Mouse (Mus musculus): Measurements from ENCODE around the gene Iqcg. TPM values are rescaled to one million over a fixed set of nuclear protein-coding genes. Genes with fewer than 3 reads are reported as not detected.

Gene Iqcg
- polyA plus RNA-seq, 1 experiment = 1.7 TPM

DNA sequence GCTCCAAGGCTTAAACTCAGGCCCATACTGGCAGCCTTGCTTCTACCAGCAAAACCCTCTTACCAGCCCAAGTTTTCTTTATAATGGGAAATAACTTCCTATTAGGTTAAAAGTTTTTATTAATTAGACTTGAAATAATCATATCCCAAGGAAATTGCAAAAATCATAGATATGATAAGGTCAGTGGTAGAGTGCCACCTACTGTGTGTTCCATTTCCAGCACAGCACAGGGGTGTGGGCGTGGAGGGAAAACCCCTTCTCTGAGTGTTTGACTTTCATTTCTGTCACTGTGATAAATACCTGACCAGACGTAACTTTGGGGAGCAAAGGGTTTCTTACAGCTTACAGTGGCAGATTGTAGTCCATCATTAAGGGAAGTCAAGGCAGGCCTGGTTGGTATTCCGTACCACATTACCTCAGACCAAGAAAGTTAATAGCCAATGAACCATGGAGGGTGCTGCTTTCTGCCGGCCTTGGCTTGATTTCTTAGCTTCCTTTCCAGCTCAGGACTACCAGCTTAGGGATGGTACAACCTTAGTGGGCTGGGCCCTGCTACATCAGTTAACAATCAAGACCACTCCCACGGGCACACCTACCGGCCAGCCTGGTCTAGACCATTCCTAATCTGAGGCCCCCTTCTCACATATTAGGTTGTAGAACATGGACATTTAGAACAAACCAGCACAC lies 17.0 kb upstream of the Iqcg start:
- DNase-seq = no peak
- TF ChIP-seq POLR2A (IDR thresholded peaks at IDR 0.05; ENCODE audit: borderline replicate concordance, insufficient read depth, low read length) = no peak
- TF ChIP-seq CTCF (IDR thresholded peaks at IDR 0.05; ENCODE audit: borderline replicate concordance, insufficient read depth, low read depth, low read length) = no peak
- 89% methylated on average over 6 of the region's 6 CpGs for WGBS
- no peaks in the 10 kb centered on the region for H3K27me3 ChIP-seq (ENCODE audit: control insufficient read depth, insufficient read depth, low read length)
- H3K4me3 ChIP-seq (replicated peaks; ENCODE audit: insufficient read depth, low read depth, low read length) = no peak overlapping the region
- no peaks in the 10 kb centered on the region for H3K4me1 ChIP-seq (ENCODE audit: control insufficient read depth, insufficient read depth, low read length)
- no peak overlapping the region for H3K27ac ChIP-seq (ENCODE audit: insufficient read depth, low read length)

DNA sequence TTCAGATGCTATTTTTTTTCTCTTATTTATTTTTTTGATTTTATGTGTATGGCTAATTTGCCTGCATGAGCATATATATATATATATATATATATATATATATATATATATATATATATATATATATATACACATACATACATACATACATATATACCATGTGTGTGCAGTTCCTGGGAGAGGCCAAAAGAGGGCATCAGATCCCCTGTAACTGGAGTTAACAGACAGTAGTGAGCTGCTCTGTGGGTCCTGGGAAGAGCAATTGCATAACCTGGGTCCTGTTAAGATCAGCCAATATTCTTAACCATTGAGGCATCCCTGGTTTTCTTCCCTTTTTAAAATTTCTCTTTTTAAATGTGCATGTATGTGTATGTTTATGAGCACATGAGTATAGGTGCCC lies 14.9 kb upstream of the Iqcg start:
- Histone ChIP-seq H3K27me3 (ENCODE audit: control insufficient read depth, insufficient read depth, low read length) (no peaks in the 10 kb centered on the region), H3K4me3 (replicated peaks; ENCODE audit: insufficient read depth, low read depth, low read length) (no peak overlapping the region), H3K27ac (ENCODE audit: insufficient read depth, low read length) (no peak overlapping the region), H3K4me1 (ENCODE audit: control insufficient read depth, insufficient read depth, low read length) (no peaks in the 10 kb centered on the region)
- DNase-seq = no peak
- TF ChIP-seq POLR2A (IDR thresholded peaks at IDR 0.05; ENCODE audit: borderline replicate concordance, insufficient read depth, low read length) (no peak), CTCF (IDR thresholded peaks at IDR 0.05; ENCODE audit: borderline replicate concordance, insufficient read depth, low read depth, low read length) (no peak)

DNA sequence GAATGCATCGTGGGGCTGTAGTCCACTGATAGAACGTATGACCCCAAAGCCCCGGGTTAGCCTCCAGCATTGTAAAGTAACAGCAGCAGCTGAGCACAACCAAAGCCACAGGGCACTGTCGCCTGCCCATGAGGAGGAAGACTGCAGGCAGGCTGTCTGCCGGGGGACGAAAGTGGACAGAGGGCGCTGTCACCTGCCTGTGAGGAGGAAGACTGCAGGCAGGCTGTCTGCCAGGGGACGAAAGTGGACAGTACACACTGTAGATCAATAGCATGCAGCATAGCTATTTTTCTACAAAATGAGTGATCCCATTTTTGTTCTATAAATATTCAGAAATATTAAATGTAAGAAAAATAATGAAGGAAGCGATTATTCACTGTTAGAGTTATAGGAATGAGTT lies 8.6 kb upstream of the Iqcg start:
- WGBS = 62% methylated on average over 9 of the region's 9 CpGs
- DNase-seq = no peak
- no peaks in the 10 kb centered on the region for H3K4me1 ChIP-seq (ENCODE audit: control insufficient read depth, insufficient read depth, low read length)
- H3K27ac ChIP-seq (ENCODE audit: insufficient read depth, low read length) = no peak overlapping the region
- no peaks in the 10 kb centered on the region for H3K27me3 ChIP-seq (ENCODE audit: control insufficient read depth, insufficient read depth, low read length)
- no peak overlapping the region for H3K4me3 ChIP-seq (replicated peaks; ENCODE audit: insufficient read depth, low read depth, low read length)
- TF ChIP-seq POLR2A (IDR thresholded peaks at IDR 0.05; ENCODE audit: borderline replicate concordance, insufficient read depth, low read length) (no peak), CTCF (IDR thresholded peaks at IDR 0.05; ENCODE audit: borderline replicate concordance, insufficient read depth, low read depth, low read length) (no peak)

DNA sequence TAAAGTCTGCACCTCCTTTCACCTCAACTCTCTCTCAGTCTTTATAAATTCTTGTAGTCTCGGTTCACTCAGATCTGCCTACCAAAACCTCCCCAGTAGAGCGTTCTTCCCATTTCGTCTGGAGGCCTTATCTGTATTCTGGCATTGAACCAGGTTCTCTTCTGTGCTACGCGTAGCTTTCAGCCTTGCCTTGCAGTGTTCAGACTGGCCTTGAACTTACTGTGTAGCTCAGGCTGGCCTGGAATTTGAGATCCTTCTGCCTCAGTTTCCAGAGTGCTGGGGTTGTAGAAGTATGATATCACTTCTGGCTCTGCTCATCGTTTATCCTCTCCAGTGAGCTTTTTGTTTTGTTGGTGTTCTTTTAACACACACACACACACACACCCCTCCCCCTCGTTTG lies 7.2 kb upstream of the Iqcg start:
- no peaks in the 10 kb centered on the region for H3K27me3 ChIP-seq (ENCODE audit: control insufficient read depth, insufficient read depth, low read length)
- WGBS = 3% methylated on average over 7 of the region's 7 CpGs
- peak in 1 of 2 experiments; percentile 15 for DNase-seq
- no peaks in the 10 kb centered on the region; the same call in 1 of the 2 replicates for H3K4me1 ChIP-seq (ENCODE audit: control insufficient read depth, insufficient read depth, low read length)
- H3K4me3 ChIP-seq (replicated peaks; ENCODE audit: insufficient read depth, low read depth, low read length) = peak overlapping the region; percentile 75
- H3K27ac ChIP-seq (ENCODE audit: insufficient read depth, low read length) = no peak overlapping the region
- no peak for TF ChIP-seq CTCF (IDR thresholded peaks at IDR 0.05; ENCODE audit: borderline replicate concordance, insufficient read depth, low read depth, low read length)
- no peak for TF ChIP-seq POLR2A (IDR thresholded peaks at IDR 0.05; ENCODE audit: borderline replicate concordance, insufficient read depth, low read length)

DNA sequence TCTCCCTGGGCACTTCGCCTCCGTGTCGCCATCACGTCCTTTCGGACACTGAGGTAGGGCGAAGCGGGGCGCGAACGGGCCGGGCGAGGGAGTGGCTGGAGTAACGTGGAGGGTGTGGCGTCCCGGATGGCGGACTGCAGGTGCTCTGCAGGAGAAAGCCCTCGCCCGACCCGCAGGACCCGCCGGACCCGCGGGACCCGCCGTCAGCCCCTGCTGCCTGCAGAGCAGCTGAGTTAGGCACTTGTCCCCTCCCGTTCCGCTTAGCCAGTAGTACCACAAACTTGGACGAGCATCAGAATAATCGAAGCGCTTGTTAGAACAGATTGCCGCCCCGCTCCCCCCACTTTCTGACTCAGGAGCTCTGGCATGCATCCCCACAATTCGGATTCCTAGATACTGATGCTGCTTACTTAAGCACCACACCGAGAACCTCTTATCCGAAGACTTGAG lies 6.7 kb upstream of the Iqcg start:
- Histone ChIP-seq H3K27me3 (ENCODE audit: control insufficient read depth, insufficient read depth, low read length) (no peaks in the 10 kb centered on the region), H3K4me1 (ENCODE audit: control insufficient read depth, insufficient read depth, low read length) (peaks cover 3% of the 10 kb centered on the region; the same call in 1 of the 2 replicates), H3K27ac (ENCODE audit: insufficient read depth, low read length) (no peak overlapping the region), H3K4me3 (replicated peaks; ENCODE audit: insufficient read depth, low read depth, low read length) (peak overlapping the region; percentile 75)
- TF ChIP-seq POLR2A (IDR thresholded peaks at IDR 0.05; ENCODE audit: borderline replicate concordance, insufficient read depth, low read length) (no peak), CTCF (IDR thresholded peaks at IDR 0.05; ENCODE audit: borderline replicate concordance, insufficient read depth, low read depth, low read length) (no peak)
- no peak for DNase-seq
- under 1% methylated on average over 35 of the region's 35 CpGs for WGBS

DNA sequence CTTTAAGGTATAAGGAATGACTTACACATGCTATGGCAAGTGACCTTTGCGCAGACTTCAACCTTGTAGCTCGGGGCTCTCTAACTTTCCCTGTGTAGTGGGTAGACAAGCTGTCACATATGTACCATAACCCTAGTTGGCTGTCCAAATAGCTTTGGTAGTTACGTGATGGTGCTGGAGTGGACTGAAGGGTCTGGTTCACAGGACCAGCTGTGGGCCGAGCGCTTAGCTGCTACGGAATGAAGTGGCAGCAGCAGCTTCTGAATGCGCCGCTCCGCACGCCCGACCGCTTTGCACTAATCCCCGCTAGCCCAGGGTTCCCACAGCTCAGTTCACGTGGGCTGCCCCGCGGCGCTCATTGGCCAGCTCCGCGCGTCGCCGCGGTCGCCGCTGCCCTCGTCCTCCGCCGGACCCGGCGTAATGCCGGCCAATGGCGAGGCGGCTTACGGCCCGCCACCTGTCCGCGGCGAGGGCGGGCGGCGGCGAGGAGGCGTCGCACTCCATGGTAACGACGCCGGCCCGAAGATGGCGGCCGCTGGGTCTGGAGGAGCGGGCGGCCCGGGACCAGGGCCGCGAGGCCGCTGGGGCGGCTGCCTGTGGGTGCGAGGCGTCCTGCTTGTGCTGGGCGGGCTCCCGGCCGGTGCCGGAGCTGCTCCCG lies 6.1 kb upstream of the Iqcg start, which contains the start of gene Lmln:
Lmln (plus strand) TSS at position 498 of the 658 bp plus-strand sequence.
- peak within 1 kb of the TSS; percentile 79 for H3K4me3 ChIP-seq (replicated peaks; ENCODE audit: insufficient read depth, low read depth, low read length)
- H3K4me1 ChIP-seq (ENCODE audit: control insufficient read depth, insufficient read depth, low read length) = peaks cover 5% of the 10 kb centered on the region; the same call in 1 of the 2 replicates
- under 1% methylated on average over 64 of the region's 64 CpGs for WGBS
- H3K27ac ChIP-seq (ENCODE audit: insufficient read depth, low read length) = peak within 1 kb of the TSS; percentile 49; the same call in 1 of the 2 replicates
- no peaks in the 10 kb centered on the region for H3K27me3 ChIP-seq (ENCODE audit: control insufficient read depth, insufficient read depth, low read length)
- peak; percentile 73; the same call in 1 of the 2 replicates for TF ChIP-seq POLR2A (IDR thresholded peaks at IDR 0.05; ENCODE audit: borderline replicate concordance, insufficient read depth, low read length)
- no peak for TF ChIP-seq CTCF (IDR thresholded peaks at IDR 0.05; ENCODE audit: borderline replicate concordance, insufficient read depth, low read depth, low read length)
- DNase-seq = peak; percentile 89 to 94

DNA sequence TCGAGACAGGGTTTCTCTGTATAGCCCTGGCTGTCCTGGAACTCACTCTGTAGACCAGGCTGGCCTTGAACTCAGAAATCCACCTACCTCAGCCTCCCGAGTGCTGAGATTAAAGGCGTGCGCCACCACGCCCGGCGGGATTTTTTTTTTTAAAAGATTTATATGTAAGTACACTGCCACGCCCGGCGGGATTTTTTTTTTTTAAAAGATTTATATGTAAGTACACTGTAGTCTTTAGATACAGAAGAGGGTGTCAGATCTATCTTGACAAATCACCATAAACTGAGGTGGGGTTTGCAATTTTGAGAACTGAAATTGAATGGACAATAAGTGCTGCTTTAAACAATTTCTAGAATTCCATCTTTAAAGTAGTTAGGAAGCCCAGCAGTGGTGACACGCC lies 5.4 kb upstream of the Iqcg start:
- Histone ChIP-seq H3K27ac (ENCODE audit: insufficient read depth, low read length) (no peak overlapping the region), H3K27me3 (ENCODE audit: control insufficient read depth, insufficient read depth, low read length) (no peaks in the 10 kb centered on the region), H3K4me1 (ENCODE audit: control insufficient read depth, insufficient read depth, low read length) (peaks cover 5% of the 10 kb centered on the region; the same call in 1 of the 2 replicates), H3K4me3 (replicated peaks; ENCODE audit: insufficient read depth, low read depth, low read length) (no peak overlapping the region)
- WGBS = 52% methylated on average over 11 of the region's 11 CpGs
- TF ChIP-seq CTCF (IDR thresholded peaks at IDR 0.05; ENCODE audit: borderline replicate concordance, insufficient read depth, low read depth, low read length) = no peak
- no peak for TF ChIP-seq POLR2A (IDR thresholded peaks at IDR 0.05; ENCODE audit: borderline replicate concordance, insufficient read depth, low read length)
- no peak for DNase-seq

DNA sequence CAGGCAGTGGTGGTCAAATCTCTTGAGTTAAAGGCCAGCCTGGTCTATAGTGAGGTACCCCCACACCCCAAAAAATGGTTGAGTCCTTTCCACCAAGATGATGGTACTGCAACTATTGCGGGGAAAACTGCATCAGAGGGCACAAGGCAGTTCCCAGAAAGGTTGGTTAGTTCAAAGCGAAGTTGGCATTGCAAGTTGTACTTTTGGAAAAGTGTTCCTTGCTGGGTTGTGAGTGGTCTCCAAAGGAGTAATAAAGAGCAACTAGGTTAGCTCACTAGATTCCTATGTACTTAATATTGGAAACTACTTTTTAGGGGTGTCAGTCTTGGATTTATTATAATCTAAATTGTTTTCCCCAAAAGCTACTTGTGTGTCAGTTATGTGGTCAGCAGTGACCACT lies 4.9 kb upstream of the Iqcg start:
- no peaks in the 10 kb centered on the region for H3K27me3 ChIP-seq (ENCODE audit: control insufficient read depth, insufficient read depth, low read length)
- TF ChIP-seq POLR2A (IDR thresholded peaks at IDR 0.05; ENCODE audit: borderline replicate concordance, insufficient read depth, low read length) = no peak
- TF ChIP-seq CTCF (IDR thresholded peaks at IDR 0.05; ENCODE audit: borderline replicate concordance, insufficient read depth, low read depth, low read length) = no peak
- no peak overlapping the region for H3K4me3 ChIP-seq (replicated peaks; ENCODE audit: insufficient read depth, low read depth, low read length)
- H3K27ac ChIP-seq (ENCODE audit: insufficient read depth, low read length) = no peak overlapping the region
- 78% methylated on average over 2 of the region's 2 CpGs for WGBS
- peaks cover 5% of the 10 kb centered on the region; the same call in 1 of the 2 replicates for H3K4me1 ChIP-seq (ENCODE audit: control insufficient read depth, insufficient read depth, low read length)
- DNase-seq = no peak

Data from cerebellum, adult 2 months (tissue).